Mouse (Mus musculus) heart, embryonic 15.5 days (tissue): ENCODE results near the gene Medag. TPM values are rescaled to one million over a fixed set of nuclear protein-coding genes. Genes with fewer than 3 reads are reported as not detected.
A peak's percentile ranks its signal among the peaks of the same experiment; 100 is the strongest.

ENCODE experiments used
- ATAC-seq: fragments of 200-750 bp; cut with Nextera tagmentation; replicated peaks from 2 replicates; pipeline ENCODE4 v1.8.0; 2017; ENCODE audit warnings: low read depth, moderate TSS enrichment; ENCODE audit not compliant: insufficient number of reproducible peaks, insufficient read depth, low FRiP score
- H3K27ac ChIP-seq: fragments of 300-500 bp; sonication (generic); 2 replicates; pipeline ENCODE4 v1.5.1; 2015; ENCODE audit warnings: mild to moderate bottlenecking, inconsistent platforms
- H3K27me3 ChIP-seq: fragments of 300-500 bp; sonication (generic); 2 replicates; pipeline ENCODE4 v1.6.1; 2015; ENCODE audit warnings: inconsistent platforms
- H3K36me3 ChIP-seq: fragments of 300-500 bp; sonication (generic); 2 replicates; pipeline ENCODE4 v1.6.1; 2015; ENCODE audit warnings: mild to moderate bottlenecking, inconsistent platforms
- H3K4me1 ChIP-seq: fragments of 300-500 bp; sonication (generic); replicated peaks from 2 replicates; pipeline ENCODE4 v1.6.1; 2015; ENCODE audit warnings: inconsistent platforms
- H3K4me2 ChIP-seq: fragments of 300-500 bp; sonication (generic); 2 replicates; pipeline ENCODE4 v1.6.1; 2015; ENCODE audit warnings: inconsistent platforms, mild to moderate bottlenecking, moderate library complexity
- H3K4me3 ChIP-seq: fragments of 300-500 bp; sonication (generic); 2 replicates; pipeline ENCODE4 v1.5.1; 2015; ENCODE audit warnings: mild to moderate bottlenecking, inconsistent platforms
- H3K9ac ChIP-seq: fragments of 300-500 bp; sonication (generic); 2 replicates; pipeline ENCODE4 v1.6.1; 2015; ENCODE audit warnings: mild to moderate bottlenecking, inconsistent platforms
- H3K9me3 ChIP-seq: fragments of 300-500 bp; sonication (generic); replicated peaks from 2 replicates; pipeline ENCODE4 v1.6.1; 2016; ENCODE audit warnings: inconsistent platforms
- whole genome bisulfite sequencing: fragments of 180-500 bp; shearing (Covaris S2); methylation state at CpG from one replicate; pipeline ENCODE4 v1.1.7; 2015; ENCODE audit warnings: mixed read lengths; 5-methylcytosine and 5-hydroxymethylcytosine counted together
- polyA plus RNA-seq: library from polyadenylated mRNA; unstranded; fragments of >200 nt; fragmentation: Nextera tagmentation; extraction: Ambion mirVana; gene quantifications from 2 replicates; pipeline ENCODE4 v1.2.1, GENCODE M21; 2015

The Medag gene
- polyA plus RNA-seq, 1 experiment from 2014 or later, result 1.9 TPM

- Histone ChIP-seq H3K27ac (peak overlapping the region; percentile 60), H3K9ac (0 out of 2 replicates have a peak overlapping the region, but pooled peaks have one; percentile 27), H3K9me3 (no peaks in the 10 kb centered on the region), H3K4me3 (no peak overlapping the region), H3K4me1 (peaks cover 47% of the 10 kb centered on the region), H3K36me3 (no peaks in the 10 kb centered on the region), H3K4me2 (peak overlapping the region; percentile 52), H3K27me3 (no peaks in the 10 kb centered on the region)
- ATAC-seq, result no peak
- WGBS, result 32% methylated on average over 14 of the region's 14 CpGs
Observed at GRCm38 (mm10) chr5:149375074-149375888, 36.3 kb upstream of the Medag start.

DNA sequence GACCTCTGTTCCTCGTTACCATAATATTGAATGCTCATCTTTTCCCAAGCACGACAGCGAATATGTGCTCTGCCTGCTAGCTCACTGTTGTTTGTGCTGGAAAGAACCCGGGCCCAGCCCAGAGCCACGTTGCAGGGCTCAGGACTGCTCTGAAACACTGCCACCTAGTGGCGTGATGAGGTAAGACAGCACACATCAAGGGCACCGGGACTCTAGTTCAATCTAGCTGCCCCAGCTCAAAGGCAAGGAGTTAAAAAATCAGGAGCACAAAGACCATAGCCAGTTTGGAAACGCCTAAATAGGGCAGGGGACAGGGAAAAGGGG, 35.7 kb upstream of the Medag start:
- Histone ChIP-seq H3K4me3 (no peak overlapping the region), H3K4me1 (peaks cover 50% of the 10 kb centered on the region), H3K36me3 (no peaks in the 10 kb centered on the region), H3K9ac (0 out of 2 replicates have a peak overlapping the region, but pooled peaks have one; percentile 27), H3K27ac (peak overlapping the region; percentile 60), H3K27me3 (no peaks in the 10 kb centered on the region), H3K4me2 (peak overlapping the region; percentile 52), H3K9me3 (no peaks in the 10 kb centered on the region)
- 1% methylated on average over 8 of the region's 8 CpGs for WGBS
- ATAC-seq, result peak; percentile 60; the same call in 1 of the 2 replicates

DNA sequence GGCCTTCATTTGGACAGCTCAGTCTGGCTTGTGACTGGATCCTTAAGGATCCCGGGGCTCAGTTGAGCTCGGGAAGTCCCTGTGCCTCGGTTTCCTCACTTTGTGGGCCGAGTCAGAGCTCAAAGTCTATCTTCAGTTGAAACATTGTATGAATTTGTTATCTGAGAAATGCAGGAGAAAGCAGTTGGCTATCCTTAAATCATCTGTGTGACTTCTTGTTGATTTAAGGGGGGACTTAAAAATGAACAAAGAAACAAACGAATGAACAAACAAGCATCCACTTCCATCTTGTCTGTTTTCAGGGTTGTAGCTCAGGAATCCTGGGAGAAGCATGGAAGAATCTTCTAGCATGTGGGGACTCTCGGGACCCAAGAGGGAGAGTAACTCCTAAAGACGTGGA, 35.2 kb upstream of the Medag start:
- H3K27me3 ChIP-seq, result no peaks in the 10 kb centered on the region
- 0 out of 2 replicates have a peak overlapping the region, but pooled peaks have one; percentile 60 for H3K27ac ChIP-seq
- 67% methylated on average over 7 of the region's 7 CpGs for WGBS
- H3K4me2 ChIP-seq, result no peak overlapping the region
- no peaks in the 10 kb centered on the region for H3K9me3 ChIP-seq
- no peak for ATAC-seq
- no peak overlapping the region for H3K9ac ChIP-seq
- no peak overlapping the region for H3K4me3 ChIP-seq
- no peaks in the 10 kb centered on the region for H3K36me3 ChIP-seq
- peaks cover 50% of the 10 kb centered on the region for H3K4me1 ChIP-seq

- peak overlapping the region; percentile 56 for H3K27ac ChIP-seq
- no peaks in the 10 kb centered on the region for H3K9me3 ChIP-seq
- no peak overlapping the region for H3K9ac ChIP-seq
- no peak overlapping the region for H3K4me2 ChIP-seq
- 17% methylated on average over 6 of the region's 6 CpGs for WGBS
- peaks cover 49% of the 10 kb centered on the region for H3K4me1 ChIP-seq
- H3K36me3 ChIP-seq, result no peaks in the 10 kb centered on the region
- H3K4me3 ChIP-seq, result no peak overlapping the region
- H3K27me3 ChIP-seq, result no peaks in the 10 kb centered on the region
- 0 out of 2 replicates have a peak, but pooled peaks have one; percentile 23 for ATAC-seq
Observed at GRCm38 (mm10) chr5:149377253-149377652, 34.3 kb upstream of the Medag start.

- peaks cover 40% of the 10 kb centered on the region for H3K4me1 ChIP-seq
- H3K9ac ChIP-seq, result no peak overlapping the region
- H3K36me3 ChIP-seq, result no peaks in the 10 kb centered on the region
- H3K4me2 ChIP-seq, result no peak overlapping the region
- H3K27me3 ChIP-seq, result no peaks in the 10 kb centered on the region
- H3K27ac ChIP-seq, result no peak overlapping the region
- no peak overlapping the region for H3K4me3 ChIP-seq
- no peak for ATAC-seq
- 72% methylated on average over 7 of the region's 7 CpGs for WGBS
- no peaks in the 10 kb centered on the region for H3K9me3 ChIP-seq
Observed at GRCm38 (mm10) chr5:149378566-149378965, 33.0 kb upstream of the Medag start.

- Histone ChIP-seq H3K27ac (no peak overlapping the region), H3K36me3 (no peaks in the 10 kb centered on the region), H3K9me3 (no peaks in the 10 kb centered on the region), H3K9ac (no peak overlapping the region), H3K27me3 (no peaks in the 10 kb centered on the region), H3K4me1 (peaks cover 33% of the 10 kb centered on the region), H3K4me2 (no peak overlapping the region), H3K4me3 (no peak overlapping the region)
- ATAC-seq, result no peak
- 84% methylated on average over 16 of the region's 16 CpGs for WGBS
Observed at GRCm38 (mm10) chr5:149379131-149379784, 32.3 kb upstream of the Medag start.

DNA sequence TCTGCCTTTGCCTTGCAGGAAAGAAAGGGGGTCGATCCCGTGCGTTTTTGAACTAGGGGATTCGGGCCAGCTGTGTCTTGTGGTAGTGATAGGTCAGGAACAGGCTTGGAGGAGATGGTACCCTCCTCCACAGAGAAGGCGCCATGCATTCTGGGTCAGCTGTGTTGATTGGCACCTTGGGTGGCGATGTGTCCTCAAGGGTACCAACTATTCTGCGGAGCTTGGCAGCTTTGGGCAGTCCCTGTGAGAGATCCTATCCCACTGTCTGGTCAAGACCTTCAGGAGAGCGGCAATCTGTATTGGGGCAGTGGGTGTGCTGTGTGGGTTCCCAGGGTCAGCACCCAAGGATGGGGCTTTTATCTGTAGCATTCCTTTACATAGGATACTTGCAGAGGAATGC, 31.7 kb upstream of the Medag start:
- no peaks in the 10 kb centered on the region for H3K9me3 ChIP-seq
- 88% methylated on average over 8 of the region's 8 CpGs for WGBS
- H3K27ac ChIP-seq, result no peak overlapping the region
- ATAC-seq, result no peak
- no peak overlapping the region for H3K4me2 ChIP-seq
- no peaks in the 10 kb centered on the region for H3K36me3 ChIP-seq
- peaks cover 31% of the 10 kb centered on the region for H3K4me1 ChIP-seq
- H3K9ac ChIP-seq, result no peak overlapping the region
- no peak overlapping the region for H3K4me3 ChIP-seq
- no peaks in the 10 kb centered on the region for H3K27me3 ChIP-seq

- Histone ChIP-seq H3K4me3 (no peak overlapping the region), H3K4me1 (peaks cover 28% of the 10 kb centered on the region), H3K9ac (no peak overlapping the region), H3K36me3 (no peaks in the 10 kb centered on the region), H3K27me3 (no peaks in the 10 kb centered on the region), H3K27ac (no peak overlapping the region; the same call in 1 of the 2 replicates), H3K4me2 (no peak overlapping the region), H3K9me3 (no peaks in the 10 kb centered on the region)
- no peak for ATAC-seq
- 65% methylated on average over 8 of the region's 8 CpGs for WGBS
Observed at GRCm38 (mm10) chr5:149380388-149380916, 31.1 kb upstream of the Medag start.

DNA sequence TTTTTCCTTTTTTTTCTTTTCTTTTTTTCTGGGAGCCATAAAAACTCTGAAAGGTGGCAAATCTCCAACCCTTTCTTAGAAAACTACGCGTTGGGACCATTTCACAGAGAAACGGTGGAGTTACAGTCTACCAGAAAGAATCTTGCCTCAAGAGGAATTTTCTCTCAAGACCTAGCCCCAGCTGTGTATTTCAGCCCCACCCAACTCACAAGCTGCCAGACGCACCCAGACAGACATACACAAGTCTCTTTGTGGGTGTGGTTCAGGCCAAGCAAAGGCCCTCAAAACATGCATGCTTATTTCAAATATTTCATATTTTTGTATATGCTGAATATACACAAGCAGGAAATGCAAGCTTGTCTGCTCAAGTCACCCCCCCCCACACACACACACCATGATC, 29.6 kb upstream of the Medag start:
- H3K27me3 ChIP-seq, result no peaks in the 10 kb centered on the region
- H3K4me3 ChIP-seq, result no peak overlapping the region
- H3K27ac ChIP-seq, result no peak overlapping the region
- ATAC-seq, result no peak
- peaks cover 14% of the 10 kb centered on the region for H3K4me1 ChIP-seq
- H3K36me3 ChIP-seq, result no peaks in the 10 kb centered on the region
- no peak overlapping the region for H3K9ac ChIP-seq
- WGBS, result 69% methylated on average over 4 of the region's 4 CpGs
- no peaks in the 10 kb centered on the region for H3K9me3 ChIP-seq
- H3K4me2 ChIP-seq, result no peak overlapping the region

DNA sequence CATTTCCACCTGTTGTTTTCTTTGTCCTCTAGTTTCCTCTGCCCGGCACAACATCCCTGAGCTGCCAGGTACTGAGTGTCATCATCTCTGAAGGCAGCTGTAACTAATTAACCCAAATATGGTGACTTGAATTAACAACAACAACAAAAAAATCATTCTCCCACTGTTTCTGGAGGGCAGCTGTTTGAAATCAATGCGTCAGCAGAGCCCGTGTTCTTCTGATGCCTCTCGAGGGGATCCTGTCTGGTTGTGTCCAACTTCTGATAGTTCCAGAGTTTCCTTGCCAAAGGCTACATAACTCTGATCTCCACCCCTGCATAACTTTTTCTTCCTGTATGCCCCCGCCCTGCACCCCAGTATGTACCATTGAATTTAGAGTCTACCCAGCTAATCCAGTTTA, 28.9 kb upstream of the Medag start:
- Histone ChIP-seq H3K4me3 (no peak overlapping the region), H3K36me3 (no peaks in the 10 kb centered on the region), H3K4me2 (no peak overlapping the region), H3K9ac (no peak overlapping the region), H3K4me1 (peaks cover 7% of the 10 kb centered on the region), H3K9me3 (no peaks in the 10 kb centered on the region), H3K27ac (no peak overlapping the region), H3K27me3 (no peaks in the 10 kb centered on the region)
- no peak for ATAC-seq
- WGBS, result 76% methylated on average over 5 of the region's 5 CpGs

DNA sequence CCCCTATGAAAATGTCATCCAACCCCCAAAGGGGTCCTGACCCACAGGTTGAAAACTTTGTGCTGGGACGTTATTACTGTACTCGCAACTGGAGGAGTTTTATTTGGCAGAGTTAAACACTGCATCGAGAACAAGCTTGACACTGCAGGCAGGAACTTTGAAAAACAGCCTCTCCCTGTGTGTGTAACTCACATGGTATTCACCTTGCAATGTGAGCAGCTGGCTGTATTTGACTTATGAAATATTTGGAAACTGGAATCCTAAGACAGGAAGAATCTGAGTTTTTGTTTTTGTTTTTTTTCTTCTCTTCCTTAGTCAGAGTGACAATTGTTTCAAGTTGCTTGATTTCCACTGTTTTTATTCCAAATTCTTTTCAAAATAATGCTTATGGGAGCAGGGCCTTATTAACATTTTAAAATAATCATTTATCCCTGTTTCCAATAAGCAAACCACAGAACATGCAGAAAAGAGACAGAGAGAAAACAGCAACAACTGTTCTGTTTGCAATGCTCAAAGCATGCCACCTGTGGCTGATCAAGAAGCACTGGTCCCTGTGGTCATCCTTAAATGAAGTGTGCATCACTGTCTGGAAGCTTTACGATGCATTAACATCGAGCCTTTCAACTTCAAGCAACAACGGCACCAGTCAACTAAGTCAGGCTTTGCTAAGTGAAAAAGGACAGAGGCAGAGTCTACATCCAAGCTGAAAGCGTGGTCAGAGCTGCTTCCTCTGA, 26.2 kb upstream of the Medag start:
- H3K27me3 ChIP-seq, result no peaks in the 10 kb centered on the region
- WGBS, result 79% methylated on average over 7 of the region's 7 CpGs
- no peak overlapping the region for H3K4me2 ChIP-seq
- H3K4me1 ChIP-seq, result peaks cover 12% of the 10 kb centered on the region
- ATAC-seq, result no peak
- H3K27ac ChIP-seq, result no peak overlapping the region
- no peak overlapping the region for H3K9ac ChIP-seq
- no peaks in the 10 kb centered on the region for H3K36me3 ChIP-seq
- H3K9me3 ChIP-seq, result no peaks in the 10 kb centered on the region
- H3K4me3 ChIP-seq, result no peak overlapping the region
